Mouse (Mus musculus): ENCODE results near the gene Cped1. TPM values are rescaled to one million over a fixed set of nuclear protein-coding genes. Genes with fewer than 3 reads are reported as not detected.

The Cped1 gene
- polyA plus RNA-seq, 1 experiment from 2014 or later: 30.3 TPM

DNA sequence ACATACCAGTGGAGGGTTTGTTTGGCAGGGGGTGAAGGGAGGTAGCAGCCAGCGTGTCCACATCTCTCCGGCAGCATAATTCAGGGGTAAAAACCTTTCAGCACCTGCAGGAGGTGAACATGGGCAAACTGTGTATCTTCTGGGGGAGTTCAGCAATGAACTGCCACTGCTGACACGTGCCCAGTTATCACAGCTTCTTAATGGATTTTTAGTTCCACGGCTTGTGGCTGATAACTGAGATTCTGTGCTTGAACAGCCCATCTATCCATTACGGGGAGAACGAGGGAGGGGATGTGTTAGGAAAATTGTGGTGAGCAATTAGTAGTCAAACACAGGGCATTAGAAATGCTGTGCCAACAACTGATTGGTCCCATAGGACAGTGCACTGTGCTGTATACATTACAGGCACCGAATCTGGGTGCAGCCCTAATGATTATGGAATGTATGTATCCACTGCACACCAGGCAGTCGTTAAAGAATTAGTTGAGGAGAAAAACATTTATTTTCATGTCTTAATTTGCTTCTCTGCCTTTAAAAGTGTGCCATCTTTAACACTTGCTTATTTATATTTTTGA is 193.1 kb downstream of the Cped1 start:
- no peak overlapping the region for H3K4me2 ChIP-seq (replicated peaks)

GRCm38 (mm10) chr6:22180316-22180715 is 194.6 kb downstream of the Cped1 start:
- 78% methylated on average over 10 of the region's 10 CpGs for WGBS
- H3K4me1 ChIP-seq: 0 out of 2 replicates have a peak, but pooled peaks cover 3% of the 10 kb centered on the region
- H3K9me3 ChIP-seq (replicated peaks): no peaks in the 10 kb centered on the region
- H3K4me3 ChIP-seq (replicated peaks): no peak overlapping the region
- H3K27ac ChIP-seq (replicated peaks): no peak overlapping the region
- H3K4me2 ChIP-seq (replicated peaks): no peak overlapping the region
- ATAC-seq (ENCODE audit: insufficient number of reproducible peaks, low FRiP score, low TSS enrichment, low read depth): no peak
- peaks cover 8% of the 10 kb centered on the region; the same call in 1 of the 2 replicates for H3K36me3 ChIP-seq
- no peak overlapping the region for H3K9ac ChIP-seq
- no peaks in the 10 kb centered on the region for H3K27me3 ChIP-seq

More for the DNA sequence above, 193.1 kb downstream of the Cped1 start:
- Histone ChIP-seq H3K4me1 (0 out of 2 replicates have a peak, but pooled peaks cover 3% of the 10 kb centered on the region), H3K36me3 (0 out of 2 replicates have a peak, but pooled peaks cover 3% of the 10 kb centered on the region), H3K27me3 (no peaks in the 10 kb centered on the region), H3K9me3 (replicated peaks) (no peaks in the 10 kb centered on the region), H3K9ac (no peak overlapping the region), H3K4me3 (replicated peaks) (no peak overlapping the region), H3K27ac (replicated peaks) (no peak overlapping the region)
- no peak for ATAC-seq (ENCODE audit: insufficient number of reproducible peaks, low FRiP score, low TSS enrichment, low read depth)
- WGBS: 71% methylated on average over 8 of the region's 8 CpGs

GRCm38 (mm10) chr6:22186967-22187366 is 201.3 kb downstream of the Cped1 start:
- Histone ChIP-seq H3K4me3 (replicated peaks) (no peak overlapping the region), H3K4me1 (peaks cover 9% of the 10 kb centered on the region), H3K27me3 (no peaks in the 10 kb centered on the region), H3K9me3 (replicated peaks) (no peaks in the 10 kb centered on the region), H3K9ac (no peak overlapping the region), H3K4me2 (replicated peaks) (no peak overlapping the region), H3K27ac (replicated peaks) (no peak overlapping the region), H3K36me3 (peaks cover 8% of the 10 kb centered on the region; the same call in 1 of the 2 replicates)
- 73% methylated on average over 8 of the region's 8 CpGs for WGBS
- no peak for ATAC-seq (ENCODE audit: insufficient number of reproducible peaks, low FRiP score, low TSS enrichment, low read depth)

DNA sequence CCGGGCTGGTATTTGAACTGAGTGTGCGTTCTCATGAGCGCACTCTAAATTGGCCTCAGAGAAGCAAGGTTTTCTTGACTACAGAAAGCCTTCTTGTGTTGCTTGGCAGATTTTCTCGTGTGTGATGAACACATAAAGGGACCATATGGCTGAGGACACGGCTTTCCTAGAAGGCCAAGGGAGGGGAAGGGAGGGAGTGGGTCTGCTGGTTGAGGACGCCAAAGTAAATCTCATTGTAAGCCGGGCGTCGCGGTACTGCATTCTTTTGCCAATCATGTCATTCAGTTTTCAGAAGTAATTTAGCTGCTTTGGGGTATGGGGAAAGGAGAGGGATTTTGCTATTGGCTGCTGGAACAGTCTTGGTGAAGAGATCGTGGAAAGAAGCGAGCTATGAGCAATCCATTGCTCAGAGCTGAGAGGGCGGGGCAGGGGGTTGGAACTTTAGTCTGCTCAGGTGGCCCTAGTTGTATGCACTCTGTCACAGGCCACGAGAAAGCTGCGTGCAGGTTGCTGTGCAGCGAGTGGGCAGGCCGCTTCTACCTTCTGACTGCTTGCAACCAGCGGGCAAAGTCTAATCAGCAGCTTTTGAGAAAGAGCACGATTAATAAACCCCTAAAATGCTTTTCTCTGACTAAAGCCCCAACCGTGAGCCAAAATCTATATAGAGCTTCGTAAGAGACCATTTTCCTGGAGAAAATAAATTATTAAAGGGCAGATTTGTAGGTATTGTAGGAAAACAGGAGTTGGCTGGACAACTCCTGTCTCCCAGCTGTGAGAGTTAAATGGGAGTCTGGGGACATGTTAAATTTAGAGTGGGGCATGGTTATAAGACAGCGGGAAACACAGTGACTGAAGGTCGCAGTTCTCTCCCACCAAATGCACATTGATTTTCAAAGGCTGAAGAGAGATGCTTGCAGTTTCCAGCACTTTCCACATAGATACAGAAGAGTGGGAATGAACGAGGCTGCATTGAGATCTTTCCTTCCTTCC is 203.9 kb downstream of the Cped1 start:
- Histone ChIP-seq H3K4me1 (peaks cover 9% of the 10 kb centered on the region), H3K4me3 (replicated peaks) (no peak overlapping the region), H3K27ac (replicated peaks) (no peak overlapping the region), H3K9ac (no peak overlapping the region), H3K36me3 (no peaks in the 10 kb centered on the region), H3K27me3 (no peaks in the 10 kb centered on the region), H3K9me3 (replicated peaks) (no peaks in the 10 kb centered on the region), H3K4me2 (replicated peaks) (no peak overlapping the region)
- WGBS: 54% methylated on average over 24 of the region's 24 CpGs
- no peak for ATAC-seq (ENCODE audit: insufficient number of reproducible peaks, low FRiP score, low TSS enrichment, low read depth)

GRCm38 (mm10) chr6:22198603-22199002 is 212.9 kb downstream of the Cped1 start:
- Histone ChIP-seq H3K9ac (no peak overlapping the region), H3K4me2 (replicated peaks) (no peak overlapping the region), H3K9me3 (replicated peaks) (no peaks in the 10 kb centered on the region), H3K27ac (replicated peaks) (no peak overlapping the region), H3K27me3 (no peaks in the 10 kb centered on the region), H3K4me3 (replicated peaks) (no peak overlapping the region), H3K36me3 (no peaks in the 10 kb centered on the region; the same call in 1 of the 2 replicates), H3K4me1 (no peaks in the 10 kb centered on the region)
- ATAC-seq (ENCODE audit: insufficient number of reproducible peaks, low FRiP score, low TSS enrichment, low read depth): no peak
- 85% methylated on average over 3 of the region's 3 CpGs for WGBS

DNA sequence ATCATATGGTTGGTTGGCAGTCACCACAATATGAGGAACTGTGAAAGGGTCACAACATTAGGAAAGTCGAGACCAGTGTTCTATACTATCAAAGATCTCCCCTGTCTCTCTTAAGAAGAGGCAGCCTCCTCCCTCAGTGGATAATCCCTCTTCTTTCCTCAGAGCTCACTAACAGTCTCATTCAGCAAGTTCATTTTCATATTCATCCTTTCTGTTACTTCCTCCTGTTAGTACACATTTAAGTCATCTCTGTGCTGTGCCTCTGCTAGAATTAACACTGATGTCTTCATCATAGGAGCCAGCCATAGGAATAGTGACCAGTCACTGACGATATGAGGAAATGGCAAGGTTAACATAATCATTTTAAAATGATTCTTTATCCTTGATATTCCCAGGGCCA is 213.8 kb downstream of the Cped1 start:
- Histone ChIP-seq H3K36me3 (no peaks in the 10 kb centered on the region; the same call in 1 of the 2 replicates), H3K4me3 (replicated peaks) (no peak overlapping the region), H3K27ac (replicated peaks) (no peak overlapping the region), H3K9ac (no peak overlapping the region), H3K4me1 (no peaks in the 10 kb centered on the region), H3K4me2 (replicated peaks) (no peak overlapping the region), H3K27me3 (no peaks in the 10 kb centered on the region), H3K9me3 (replicated peaks) (no peaks in the 10 kb centered on the region)
- 85% methylated on average over 2 of the region's 2 CpGs for WGBS
- no peak for ATAC-seq (ENCODE audit: insufficient number of reproducible peaks, low FRiP score, low TSS enrichment, low read depth)

GRCm38 (mm10) chr6:22200133-22200532 is 214.4 kb downstream of the Cped1 start:
- Histone ChIP-seq H3K4me2 (replicated peaks) (no peak overlapping the region), H3K4me1 (0 out of 2 replicates have a peak, but pooled peaks cover under 1% of the 10 kb centered on the region), H3K9ac (no peak overlapping the region), H3K27ac (replicated peaks) (no peak overlapping the region), H3K9me3 (replicated peaks) (no peaks in the 10 kb centered on the region), H3K27me3 (no peaks in the 10 kb centered on the region), H3K36me3 (no peaks in the 10 kb centered on the region; the same call in 1 of the 2 replicates), H3K4me3 (replicated peaks) (no peak overlapping the region)
- no peak for ATAC-seq (ENCODE audit: insufficient number of reproducible peaks, low FRiP score, low TSS enrichment, low read depth)
- WGBS: 90% methylated on average over 3 of the region's 3 CpGs

GRCm38 (mm10) chr6:22201879-22202278 is 216.2 kb downstream of the Cped1 start:
- H3K4me3 ChIP-seq (replicated peaks): no peak overlapping the region
- H3K4me2 ChIP-seq (replicated peaks): no peak overlapping the region
- no peaks in the 10 kb centered on the region; the same call in 1 of the 2 replicates for H3K36me3 ChIP-seq
- no peaks in the 10 kb centered on the region for H3K27me3 ChIP-seq
- ATAC-seq (ENCODE audit: insufficient number of reproducible peaks, low FRiP score, low TSS enrichment, low read depth): no peak
- WGBS: 84% methylated on average over 3 of the region's 3 CpGs
- peaks cover 13% of the 10 kb centered on the region; the same call in 1 of the 2 replicates for H3K4me1 ChIP-seq
- no peaks in the 10 kb centered on the region for H3K9me3 ChIP-seq (replicated peaks)
- H3K27ac ChIP-seq (replicated peaks): no peak overlapping the region
- no peak overlapping the region for H3K9ac ChIP-seq

GRCm38 (mm10) chr6:22205030-22205750 is 219.5 kb downstream of the Cped1 start:
- 0 out of 2 replicates have a peak overlapping the region, but pooled peaks have one; percentile 11 for H3K27ac ChIP-seq (replicated peaks)
- 0 out of 2 replicates have a peak overlapping the region, but pooled peaks have one; percentile 8 for H3K4me3 ChIP-seq (replicated peaks)
- peak overlapping the region; percentile 32 for H3K4me2 ChIP-seq (replicated peaks)
- H3K36me3 ChIP-seq: no peaks in the 10 kb centered on the region
- 49% methylated on average over 12 of the region's 12 CpGs for WGBS
- no peaks in the 10 kb centered on the region for H3K9me3 ChIP-seq (replicated peaks)
- ATAC-seq (ENCODE audit: insufficient number of reproducible peaks, low FRiP score, low TSS enrichment, low read depth): no peak
- no peak overlapping the region for H3K9ac ChIP-seq
- peaks cover 13% of the 10 kb centered on the region; the same call in 1 of the 2 replicates for H3K4me1 ChIP-seq
- no peaks in the 10 kb centered on the region for H3K27me3 ChIP-seq

GRCm38 (mm10) chr6:22205751-22206121 is 220.0 kb downstream of the Cped1 start:
- no peak for ATAC-seq (ENCODE audit: insufficient number of reproducible peaks, low FRiP score, low TSS enrichment, low read depth)

More at GRCm38 (mm10) chr6:22205751-22206121, 220.0 kb downstream of the Cped1 start:
- Histone ChIP-seq H3K9ac (no peak overlapping the region), H3K4me3 (replicated peaks) (0 out of 2 replicates have a peak overlapping the region, but pooled peaks have one; percentile 8), H3K27ac (replicated peaks) (peak overlapping the region; percentile 60), H3K9me3 (replicated peaks) (no peaks in the 10 kb centered on the region), H3K36me3 (no peaks in the 10 kb centered on the region), H3K4me2 (replicated peaks) (peak overlapping the region; percentile 32), H3K4me1 (peaks cover 13% of the 10 kb centered on the region; the same call in 1 of the 2 replicates), H3K27me3 (no peaks in the 10 kb centered on the region)
- 23% methylated on average over 7 of the region's 7 CpGs for WGBS

Data from embryonic facial prominence, embryonic 15.5 days (tissue).